ENCODE assay signal across 9 mouse cellular contexts in the genomic region with DNA sequence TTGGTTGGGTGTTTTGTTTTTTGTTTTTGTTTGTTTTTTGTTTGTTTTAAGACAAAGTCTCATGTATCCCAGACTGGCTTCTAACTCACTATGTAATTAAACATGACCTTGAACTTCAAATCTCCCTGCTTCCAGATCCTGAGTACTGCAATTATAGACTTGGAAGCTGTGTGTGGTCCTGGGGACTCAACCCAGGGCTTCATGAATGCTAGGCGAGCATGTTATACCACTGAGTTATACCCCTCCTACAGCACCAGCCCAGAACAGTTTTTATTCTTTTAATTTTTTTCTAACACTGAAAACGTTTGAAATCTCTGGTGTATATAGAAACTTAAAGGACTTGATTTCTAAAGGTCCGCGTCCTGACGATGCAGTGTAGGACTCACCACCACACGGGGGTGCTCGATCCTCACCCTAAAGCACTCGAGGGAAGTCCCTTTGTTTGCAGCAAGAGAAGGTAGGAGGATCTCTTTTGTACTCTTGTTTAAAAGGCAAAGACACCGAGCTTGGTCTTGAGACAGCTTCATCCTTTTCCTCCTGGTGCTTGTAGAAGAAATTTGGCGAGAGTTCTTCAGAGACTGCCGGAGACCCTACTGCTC.
DNase-seq lines count a peak whose midpoint lies in the region; ATAC-seq and TF ChIP-seq lines count a peak whose summit lies in the region.
"Had no signal": no experiment of that assay in that cellular context is flagged by ENCODE, and none has a peak within 500 bp of the region (broad histone marks: within the 10 kb centered on the region; RNA-seq: fewer than 3 reads in every experiment).

No protein-coding gene starts in this region.

- H3K9me3 ChIP-seq in forebrain, embryonic 12.5 days = peaks cover 3% of the 10 kb centered on the region; the same call in 1 of the 2 replicates
- H3K9me3 ChIP-seq in lung, embryonic 14.5 days (ENCODE audit: low read depth, low read length) = no peaks in the 10 kb centered on the region
- H3K9me3 ChIP-seq: liver, embryonic 15.5 days had no signal

- ATAC-seq in forebrain, embryonic 12.5 days (ENCODE audit: low FRiP score) = peak; percentile 84
- peak; percentile 71; the same call in 1 of the 2 replicates for ATAC-seq in lung, embryonic 14.5 days (ENCODE audit: insufficient read depth)

- DNase-seq in ES-CJ7 (ENCODE audit: low read depth, low spot score) = peak; percentile 83
- peak; percentile 81 for DNase-seq in c-Kit-positive CD71-negative TER-119-negative erythroid progenitor cells, embryonic 14.5 days (ENCODE audit: low read depth)
- peak; percentile 80 to 90 for DNase-seq in heart, postnatal 10 days
- peak; percentile 88 to 90 for DNase-seq in kidney, postnatal 4 days
- DNase-seq in lung, embryonic 14.5 days = peak; percentile 92
- DNase-seq in ovary, postnatal 10 days (ENCODE audit: low spot score) = peak; percentile 42
- DNase-seq in thymus, postnatal 0 days (ENCODE audit: low spot score) = peak; percentile 86

- no peak overlapping the region for H3K9ac ChIP-seq in forebrain, embryonic 12.5 days
- H3K9ac ChIP-seq in lung, embryonic 14.5 days = no peak overlapping the region
- H3K9ac ChIP-seq: liver, embryonic 15.5 days had no signal

- H3K4me3 ChIP-seq in forebrain, embryonic 12.5 days (replicated peaks) = no peak overlapping the region
- no peak overlapping the region for H3K4me3 ChIP-seq in lung, embryonic 14.5 days (ENCODE audit: low read depth, low read length)
- H3K4me3 ChIP-seq: liver, embryonic 15.5 days had no signal

- H3K27ac ChIP-seq in forebrain, embryonic 12.5 days = no peak overlapping the region
- no peak overlapping the region for H3K27ac ChIP-seq in lung, embryonic 14.5 days (ENCODE audit: low read depth)
- H3K27ac ChIP-seq: liver, embryonic 15.5 days had no signal

- H3K4me1 ChIP-seq in forebrain, embryonic 12.5 days = no peaks in the 10 kb centered on the region
- no peaks in the 10 kb centered on the region for H3K4me1 ChIP-seq in lung, embryonic 14.5 days (ENCODE audit: insufficient read depth)

- H3K27me3 ChIP-seq in forebrain, embryonic 12.5 days = no peaks in the 10 kb centered on the region
- no peaks in the 10 kb centered on the region for H3K27me3 ChIP-seq in lung, embryonic 14.5 days (ENCODE audit: insufficient read depth, low read length)
- H3K27me3 ChIP-seq: liver, embryonic 15.5 days had no signal

- intact Hi-C loops in heart, postnatal 10 days (cut with DNase I) = loop anchor here (1.0 to 2.0 kb wide), 3 partner anchors 285 to 665 kb away; no protein-coding TSS in a partner anchor

- no peak overlapping the region for H3K4me2 ChIP-seq in forebrain, embryonic 12.5 days
- H3K4me2 ChIP-seq in lung, embryonic 14.5 days = no peak overlapping the region
- H3K4me2 ChIP-seq: liver, embryonic 15.5 days had no signal

- H3K36me3 ChIP-seq in forebrain, embryonic 12.5 days (replicated peaks) = no peaks in the 10 kb centered on the region
- H3K36me3 ChIP-seq in lung, embryonic 14.5 days (ENCODE audit: insufficient read depth) = no peaks in the 10 kb centered on the region
- H3K36me3 ChIP-seq: liver, embryonic 15.5 days had no signal

- WGBS in forebrain, embryonic 12.5 days = 10% methylated on average over 11 of the region's 11 CpGs
- 11% methylated on average over 11 of the region's 11 CpGs for WGBS in lung, embryonic 14.5 days

- TF ChIP-seq CTCF in lung, embryonic 14.5 days (IDR thresholded peaks at IDR 0.05; ENCODE audit: low read depth) = peak; percentile 92

Comparison
In these comparisons a context has a peak if more than half of its experiments do, and no peak if none do; other contexts are left out.
1. DNase-seq: peak in every context shown above with its lines; median percentile 92 in lung, embryonic 14.5 days; 89 in kidney, postnatal 4 days; 86 in thymus, postnatal 0 days; 85 in heart, postnatal 10 days; 83 in ES-CJ7; 81 in c-Kit-positive CD71-negative TER-119-negative erythroid progenitor cells, embryonic 14.5 days; 42 in ovary, postnatal 10 days.